Mouse (Mus musculus) CH12F3 (cell line): ENCODE results near the gene Nap1l4.

Experiments
- in situ Hi-C: fragments of 300-500 bp; cut with MboI; formaldehyde crosslinking; loops from 2 replicates; pipeline ENCODE4 v1.14.3; 2020; ENCODE audit warnings: low sequenced_read_pairs

Gene Nap1l4

GRCm38 (mm10) chr7:143481806-143482387 lies 67.0 kb downstream of the Nap1l4 start:
- in situ Hi-C loops, result no loop called here

- in situ Hi-C loops, result no loop called here
Measured at GRCm38 (mm10) chr7:143480498-143480897, 68.4 kb downstream of the Nap1l4 start.

- in situ Hi-C loops, result no loop called here
Measured at GRCm38 (mm10) chr7:143477800-143478199, 71.1 kb downstream of the Nap1l4 start.

GRCm38 (mm10) chr7:143476702-143477335 lies 72.1 kb downstream of the Nap1l4 start:
- in situ Hi-C loops, result no loop called here

GRCm38 (mm10) chr7:143475876-143476275 lies 73.0 kb downstream of the Nap1l4 start:
- in situ Hi-C loops, result no loop called here

- in situ Hi-C loops, result no loop called here
Measured at GRCm38 (mm10) chr7:143474811-143475210, 74.1 kb downstream of the Nap1l4 start.

- in situ Hi-C loops, result no loop called here
Measured at GRCm38 (mm10) chr7:143473347-143474101, 75.4 kb downstream of the Nap1l4 start, which contains the start of gene Slc22a18. Slc22a18 (plus strand) TSS chr7:143473736.

GRCm38 (mm10) chr7:143469946-143470345 lies 79.0 kb downstream of the Nap1l4 start:
- in situ Hi-C loops, result loop anchor here (5.0 kb wide), 1 partner anchor 318 kb away; no protein-coding TSS in a partner anchor

GRCm38 (mm10) chr7:143467714-143468113 lies 81.2 kb downstream of the Nap1l4 start:
- in situ Hi-C loops, result loop anchor here (5.0 kb wide), 1 partner anchor 315 kb away; no protein-coding TSS in a partner anchor

GRCm38 (mm10) chr7:143466099-143466677 lies 82.7 kb downstream of the Nap1l4 start:
- in situ Hi-C loops, result loop anchor here (5.0 kb wide), 1 partner anchor 314 kb away; no protein-coding TSS in a partner anchor

- in situ Hi-C loops, result loop anchor here (5.0 kb wide), 1 partner anchor 313 kb away; no protein-coding TSS in a partner anchor
Measured at GRCm38 (mm10) chr7:143464811-143465560, 83.9 kb downstream of the Nap1l4 start.

GRCm38 (mm10) chr7:143463865-143464415 lies 85.0 kb downstream of the Nap1l4 start:
- in situ Hi-C loops, result no loop called here
